Mouse (Mus musculus): ENCODE results near the gene Rtel1. TPM values are rescaled to one million over a fixed set of nuclear protein-coding genes. Genes with fewer than 3 reads are reported as not detected.

Gene Rtel1
- polyA plus RNA-seq, 1 experiment, result 41.0 TPM

- 5% methylated on average over 38 of the region's 38 CpGs for WGBS
- Histone ChIP-seq H3K4me3 (replicated peaks; ENCODE audit: extremely low read depth, low read depth, low read length) (peak within 1 kb of the TSS; percentile 83), H3K4me1 (ENCODE audit: control insufficient read depth, insufficient read depth, low read length) (peaks cover 10% of the 10 kb centered on the region)
- TF ChIP-seq CTCF (IDR thresholded peaks at IDR 0.05; ENCODE audit: insufficient read depth, low read length), result peak; percentile 35; the same call in 1 of the 2 replicates
- peak; percentile 91; the same call in 1 of the 2 replicates for TF ChIP-seq POLR2A (IDR thresholded peaks at IDR 0.05; ENCODE audit: borderline replicate concordance, extremely low read depth, low read depth, low read length)
- DNase-seq, result peak; percentile 84
Measured at GRCm38 (mm10) chr2:181287958-181288350, 31.6 kb upstream of the Rtel1 start, which contains the start of gene Gmeb2. Gene Gmeb2 (minus strand): TSS chr2:181288035.

GRCm38 (mm10) chr2:181288691-181289090 lies 30.8 kb upstream of the Rtel1 start:
- TF ChIP-seq CTCF (IDR thresholded peaks at IDR 0.05; ENCODE audit: insufficient read depth, low read length), result no peak
- TF ChIP-seq POLR2A (IDR thresholded peaks at IDR 0.05; ENCODE audit: borderline replicate concordance, extremely low read depth, low read depth, low read length), result no peak
- Histone ChIP-seq H3K4me1 (ENCODE audit: control insufficient read depth, insufficient read depth, low read length) (peaks cover 10% of the 10 kb centered on the region), H3K4me3 (replicated peaks; ENCODE audit: extremely low read depth, low read depth, low read length) (peak overlapping the region; percentile 9)
- DNase-seq, result no peak
- WGBS, result 63% methylated on average over 3 of the region's 3 CpGs

GRCm38 (mm10) chr2:181290937-181291336 lies 28.6 kb upstream of the Rtel1 start:
- Histone ChIP-seq H3K4me1 (ENCODE audit: control insufficient read depth, insufficient read depth, low read length) (peaks cover 10% of the 10 kb centered on the region), H3K4me3 (replicated peaks; ENCODE audit: extremely low read depth, low read depth, low read length) (no peak overlapping the region)
- 37% methylated on average over 1 of the region's 1 CpGs for WGBS
- TF ChIP-seq POLR2A (IDR thresholded peaks at IDR 0.05; ENCODE audit: borderline replicate concordance, extremely low read depth, low read depth, low read length), result no peak
- no peak for TF ChIP-seq CTCF (IDR thresholded peaks at IDR 0.05; ENCODE audit: insufficient read depth, low read length)
- no peak for DNase-seq

- no peak for TF ChIP-seq POLR2A (IDR thresholded peaks at IDR 0.05; ENCODE audit: borderline replicate concordance, extremely low read depth, low read depth, low read length)
- TF ChIP-seq CTCF (IDR thresholded peaks at IDR 0.05; ENCODE audit: insufficient read depth, low read length), result no peak
- no peak for DNase-seq
- H3K4me3 ChIP-seq (replicated peaks; ENCODE audit: extremely low read depth, low read depth, low read length), result no peak overlapping the region
- no peaks in the 10 kb centered on the region for H3K4me1 ChIP-seq (ENCODE audit: control insufficient read depth, insufficient read depth, low read length)
- WGBS, result 36% methylated on average over 3 of the region's 3 CpGs
Measured at GRCm38 (mm10) chr2:181302041-181302440, 17.5 kb upstream of the Rtel1 start.

- 60% methylated on average over 1 of the region's 1 CpGs for WGBS
- TF ChIP-seq POLR2A (IDR thresholded peaks at IDR 0.05; ENCODE audit: borderline replicate concordance, extremely low read depth, low read depth, low read length) (no peak), CTCF (IDR thresholded peaks at IDR 0.05; ENCODE audit: insufficient read depth, low read length) (no peak)
- Histone ChIP-seq H3K4me3 (replicated peaks; ENCODE audit: extremely low read depth, low read depth, low read length) (no peak overlapping the region), H3K4me1 (ENCODE audit: control insufficient read depth, insufficient read depth, low read length) (no peaks in the 10 kb centered on the region)
- DNase-seq, result no peak
Measured at GRCm38 (mm10) chr2:181304944-181305343, 14.6 kb upstream of the Rtel1 start.

- Histone ChIP-seq H3K4me1 (ENCODE audit: control insufficient read depth, insufficient read depth, low read length) (no peaks in the 10 kb centered on the region), H3K4me3 (replicated peaks; ENCODE audit: extremely low read depth, low read depth, low read length) (no peak overlapping the region)
- peak; percentile 27 for DNase-seq
- TF ChIP-seq POLR2A (IDR thresholded peaks at IDR 0.05; ENCODE audit: borderline replicate concordance, extremely low read depth, low read depth, low read length), result no peak
- TF ChIP-seq CTCF (IDR thresholded peaks at IDR 0.05; ENCODE audit: insufficient read depth, low read length), result peak; percentile 48; the same call in 1 of the 2 replicates
- WGBS, result 16% methylated on average over 30 of the region's 30 CpGs
Measured at GRCm38 (mm10) chr2:181307144-181307804, 12.3 kb upstream of the Rtel1 start.

- H3K4me3 ChIP-seq (replicated peaks; ENCODE audit: extremely low read depth, low read depth, low read length), result no peak overlapping the region
- TF ChIP-seq POLR2A (IDR thresholded peaks at IDR 0.05; ENCODE audit: borderline replicate concordance, extremely low read depth, low read depth, low read length), result no peak
- 72% methylated on average over 3 of the region's 3 CpGs for WGBS
- no peaks in the 10 kb centered on the region for H3K4me1 ChIP-seq (ENCODE audit: control insufficient read depth, insufficient read depth, low read length)
- no peak for DNase-seq
Measured at GRCm38 (mm10) chr2:181312435-181312834, 7.1 kb upstream of the Rtel1 start.

GRCm38 (mm10) chr2:181313006-181313343 lies 6.6 kb upstream of the Rtel1 start:
- DNase-seq, result no peak
- no peak overlapping the region for H3K4me3 ChIP-seq (replicated peaks; ENCODE audit: extremely low read depth, low read depth, low read length)
- WGBS, result 18% methylated on average over 5 of the region's 5 CpGs
- TF ChIP-seq POLR2A (IDR thresholded peaks at IDR 0.05; ENCODE audit: borderline replicate concordance, extremely low read depth, low read depth, low read length) (no peak), CTCF (IDR thresholded peaks at IDR 0.05; ENCODE audit: insufficient read depth, low read length) (no peak)
- no peaks in the 10 kb centered on the region for H3K4me1 ChIP-seq (ENCODE audit: control insufficient read depth, insufficient read depth, low read length)

- no peak overlapping the region for H3K4me3 ChIP-seq (replicated peaks; ENCODE audit: extremely low read depth, low read depth, low read length)
- TF ChIP-seq POLR2A (IDR thresholded peaks at IDR 0.05; ENCODE audit: borderline replicate concordance, extremely low read depth, low read depth, low read length) (no peak), CTCF (IDR thresholded peaks at IDR 0.05; ENCODE audit: insufficient read depth, low read length) (no peak)
- no peak for DNase-seq
- H3K4me1 ChIP-seq (ENCODE audit: control insufficient read depth, insufficient read depth, low read length), result no peaks in the 10 kb centered on the region
- 4% methylated on average over 35 of the region's 35 CpGs for WGBS
Measured at GRCm38 (mm10) chr2:181313344-181314079, 6.0 kb upstream of the Rtel1 start.
